ENCODE assay signal across 14 mouse cellular contexts in genomic region chr12:80883881-80884280, GRCm38 (mm10).
"Had no signal": no experiment of that assay in that cellular context is flagged by ENCODE, and none has a peak within 500 bp of the region (broad histone marks: within the 10 kb centered on the region; RNA-seq: fewer than 3 reads in every experiment).

No protein-coding gene starts in this region.

- H3K4me3 ChIP-seq: layer of hippocampus, adult 2 months; left cerebral cortex, adult 2 months; limb, embryonic 10.5 days; liver, embryonic 15.5 days; midbrain, embryonic 13.5 days; stomach, embryonic 15.5 days had no signal

- H3K36me3 ChIP-seq: stomach, embryonic 15.5 days had no signal

- H3K4me1 ChIP-seq: midbrain, embryonic 13.5 days had no signal

- H3K9me3 ChIP-seq: limb, embryonic 10.5 days; liver, embryonic 15.5 days; midbrain, embryonic 13.5 days; stomach, embryonic 15.5 days had no signal

- H3K27me3 ChIP-seq: liver, embryonic 15.5 days; midbrain, embryonic 13.5 days; stomach, embryonic 15.5 days had no signal

- H3K9ac ChIP-seq: liver, embryonic 15.5 days; midbrain, embryonic 13.5 days; stomach, embryonic 15.5 days had no signal

- H3K4me2 ChIP-seq: liver, embryonic 11.5 days; liver, embryonic 15.5 days; midbrain, embryonic 13.5 days; stomach, embryonic 15.5 days had no signal

- ATAC-seq: lung, postnatal 0 days; midbrain, embryonic 13.5 days had no signal

- H3K27ac ChIP-seq: layer of hippocampus, adult 2 months; left cerebral cortex, adult 2 months; limb, embryonic 10.5 days; liver, embryonic 15.5 days; macrophage; midbrain, embryonic 13.5 days; stomach, embryonic 15.5 days had no signal

- DNase-seq: kidney, postnatal 10 days; lung, adult 2 months; right cerebral cortex, postnatal 14 days; thymus, adult 2 months; thymus, postnatal 25 days had no signal
